Mouse (Mus musculus) c-Kit-negative CD71-positive TER-119-positive erythroid progenitor cells, embryonic 14.5 days (primary cell): ENCODE results near the gene Numbl.

Experiments used
- DNase-seq: peaks from one replicate; pipeline ENCODE4 v3.0.0-alpha.2; 2013; ENCODE audit warnings: low read depth, low spot score

The Numbl gene

GRCm38 (mm10) chr7:27295956-27296355 is 37.7 kb downstream of the Numbl start:
- DNase-seq = no peak

GRCm38 (mm10) chr7:27296518-27296917 is 38.3 kb downstream of the Numbl start:
- DNase-seq = no peak

GRCm38 (mm10) chr7:27298033-27298610 is 39.9 kb downstream of the Numbl start:
- no peak for DNase-seq

DNA sequence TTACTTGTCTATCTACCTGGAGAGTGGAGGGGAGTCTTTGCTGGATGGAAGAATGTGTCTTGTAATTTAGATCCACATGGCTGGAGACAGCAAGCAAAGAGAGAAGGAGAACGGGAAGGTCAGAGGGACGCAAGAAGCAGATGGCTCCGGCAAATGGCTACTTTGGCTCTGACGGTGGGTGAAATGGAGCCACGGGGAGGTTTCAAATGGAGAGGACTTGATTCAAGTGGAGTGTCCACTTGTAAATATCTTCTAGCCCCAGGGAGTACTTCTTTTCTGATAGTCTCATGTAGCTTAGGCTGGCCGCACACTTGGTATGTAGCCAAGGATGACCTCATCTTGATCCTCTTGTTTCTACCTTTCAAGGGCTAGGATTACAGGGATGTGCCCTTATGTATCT is 40.6 kb downstream of the Numbl start:
- DNase-seq = no peak

GRCm38 (mm10) chr7:27300351-27300750 is 42.1 kb downstream of the Numbl start:
- DNase-seq = no peak

DNA sequence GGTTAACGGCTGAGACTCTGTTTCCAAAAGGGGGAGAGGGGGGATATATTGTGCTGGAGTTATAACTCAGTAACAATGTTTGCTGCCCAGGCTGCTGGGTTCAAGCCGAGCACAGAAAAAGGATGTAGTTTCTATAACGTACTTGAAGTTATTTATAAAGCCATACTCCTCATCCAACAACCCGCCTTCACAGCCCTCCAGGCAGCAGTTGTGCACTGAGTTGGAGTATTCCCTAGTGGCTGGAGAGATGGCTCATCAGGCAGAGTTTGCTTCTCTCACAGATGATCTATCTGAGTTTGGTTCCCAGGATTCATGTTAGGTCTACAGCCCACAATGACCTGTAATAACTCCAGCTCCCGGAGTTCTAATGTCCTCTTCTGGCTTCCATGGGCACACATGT is 42.6 kb downstream of the Numbl start:
- no peak for DNase-seq

GRCm38 (mm10) chr7:27302172-27302571 is 43.9 kb downstream of the Numbl start:
- DNase-seq = peak; percentile 27

GRCm38 (mm10) chr7:27305091-27305730 is 47.0 kb downstream of the Numbl start:
- DNase-seq = no peak

DNA sequence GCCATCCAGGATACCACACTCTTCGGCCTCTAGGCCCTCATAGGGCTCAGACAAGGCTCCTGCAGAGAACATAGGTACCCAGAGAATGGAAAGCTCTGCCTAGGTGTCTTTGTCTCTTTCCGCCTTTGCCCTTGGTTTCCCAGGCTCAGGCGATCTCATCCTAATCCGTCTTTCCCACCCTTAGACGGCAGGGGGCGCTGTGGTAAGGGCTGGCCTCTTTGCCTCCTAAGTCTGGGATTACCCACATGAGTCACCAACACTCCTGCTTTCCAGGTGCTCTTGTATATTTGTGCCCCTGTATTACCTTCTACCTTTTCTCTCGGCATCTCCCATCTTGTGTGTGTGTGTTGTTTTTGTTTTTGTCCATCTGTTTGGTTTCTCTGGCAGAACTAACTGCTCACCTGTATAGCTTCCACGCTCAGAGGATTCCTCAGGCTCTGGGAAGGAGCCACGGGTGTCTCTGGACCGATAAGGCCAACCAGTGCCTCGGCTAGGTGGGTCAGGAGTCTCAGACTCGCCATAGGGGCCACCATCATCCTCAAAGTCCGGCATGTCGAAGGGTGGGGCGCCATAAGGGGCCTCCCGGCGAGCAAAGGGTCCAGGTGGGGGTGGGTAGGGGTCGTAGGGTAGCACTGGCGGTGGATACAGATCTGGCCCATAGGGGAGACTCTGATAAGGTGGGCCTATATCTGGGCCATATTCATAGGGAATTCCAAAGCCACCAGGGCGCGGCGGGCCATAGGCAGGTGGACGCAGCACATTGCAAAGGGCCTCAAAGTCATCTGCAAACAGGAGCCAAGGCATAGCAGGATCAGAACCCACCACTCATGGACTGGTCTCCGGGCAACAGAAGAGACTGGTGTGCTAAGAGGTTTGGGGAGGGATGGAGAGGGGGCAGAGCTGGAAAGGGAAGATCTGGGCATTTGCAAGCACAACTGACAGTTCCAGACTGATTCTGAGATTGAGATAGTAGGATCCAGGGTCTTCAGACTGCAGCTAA is 48.2 kb downstream of the Numbl start:
- DNase-seq = peak; percentile 21

- no peak for DNase-seq
These were observed 49.3 kb downstream of the Numbl start for GRCm38 (mm10) chr7:27307551-27307950.

- DNase-seq = no peak
These were observed 50.8 kb downstream of the Numbl start for GRCm38 (mm10) chr7:27308821-27309549.

DNA sequence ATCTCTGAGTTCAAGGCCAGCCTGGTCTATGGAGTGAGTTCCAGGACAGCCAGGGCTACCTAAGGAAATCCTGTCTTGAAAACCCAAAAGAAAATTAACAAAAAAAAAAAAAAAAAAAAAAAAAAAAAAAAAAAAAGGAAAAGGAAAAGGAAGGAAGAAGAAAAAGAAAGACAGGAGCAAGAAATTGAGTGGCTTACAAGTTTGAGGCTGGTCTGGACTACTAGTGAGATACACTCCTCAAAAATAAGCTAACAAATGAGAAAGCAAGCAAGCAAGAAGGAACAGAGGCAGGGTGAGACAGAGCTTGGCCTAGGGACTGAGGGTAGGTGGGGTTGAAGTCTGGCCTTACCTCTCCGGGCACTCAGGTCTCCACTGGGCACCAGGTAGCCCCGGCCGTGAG is 51.6 kb downstream of the Numbl start:
- no peak for DNase-seq

DNA sequence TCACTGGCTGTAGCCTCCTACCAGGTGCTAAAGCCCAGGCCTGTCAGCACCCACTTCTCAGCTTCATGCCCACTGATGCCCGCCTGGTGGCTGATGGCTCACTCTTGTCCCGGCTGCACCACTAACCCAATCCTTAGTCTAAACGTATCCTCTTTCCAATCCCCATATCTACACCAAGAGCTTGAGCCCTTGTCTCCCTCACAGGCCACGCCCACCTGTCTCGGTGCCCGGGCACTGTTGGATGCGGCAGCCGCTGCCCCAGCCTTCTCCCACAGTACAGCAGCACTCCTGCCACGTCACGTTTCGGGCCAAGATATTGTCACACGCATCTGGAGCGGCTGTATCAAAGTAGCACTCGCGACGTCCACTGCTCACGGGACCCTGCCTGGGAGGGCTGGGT is 52.1 kb downstream of the Numbl start:
- DNase-seq = no peak

- no peak for DNase-seq
These were observed 52.8 kb downstream of the Numbl start for GRCm38 (mm10) chr7:27310996-27311535.

- DNase-seq = no peak
These were observed 53.5 kb downstream of the Numbl start for GRCm38 (mm10) chr7:27311651-27312284.

GRCm38 (mm10) chr7:27314393-27314792 is 56.2 kb downstream of the Numbl start:
- no peak for DNase-seq

- no peak for DNase-seq
These were observed 57.7 kb downstream of the Numbl start for GRCm38 (mm10) chr7:27315958-27316357.

DNA sequence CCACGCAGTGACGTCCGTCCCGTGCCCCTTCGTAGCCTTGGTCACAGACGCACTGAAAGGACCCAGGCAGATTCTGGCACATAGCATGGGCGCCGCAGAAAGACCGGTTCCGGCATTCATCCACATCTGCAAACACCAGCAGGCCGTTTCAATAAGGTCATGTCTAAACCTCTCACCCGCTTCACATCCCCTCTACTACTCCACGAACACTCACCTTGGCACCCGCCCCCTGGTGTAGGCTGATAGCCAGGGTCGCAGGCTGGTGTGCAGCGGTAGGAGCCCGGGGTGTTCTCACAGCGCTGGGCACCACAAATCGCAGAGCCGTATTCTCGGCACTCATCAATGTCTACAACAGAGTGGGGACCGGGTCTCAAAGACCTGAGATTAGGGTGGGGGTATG is 61.2 kb downstream of the Numbl start:
- no peak for DNase-seq

- no peak for DNase-seq
These were observed 64.1 kb downstream of the Numbl start for GRCm38 (mm10) chr7:27322291-27322690.

GRCm38 (mm10) chr7:27323001-27323400 is 64.8 kb downstream of the Numbl start:
- DNase-seq = no peak

- no peak for DNase-seq
These were observed 65.9 kb downstream of the Numbl start for GRCm38 (mm10) chr7:27324161-27324560.
